Mouse (Mus musculus) bone marrow, adult 2 months (tissue): ENCODE measurements around the gene Wdhd1.

Experiments used
- CTCF ChIP-seq: fragments of 200-500 bp; IDR thresholded peaks from 2 replicates; pipeline ENCODE4 v1.5.1; 2011; ENCODE audit warnings: low read length, control low read depth; ENCODE audit not compliant: control insufficient read depth, insufficient read depth
- POLR2A ChIP-seq: fragments of 200-500 bp; IDR thresholded peaks from 2 replicates; pipeline ENCODE4 v1.6.1; 2011; ENCODE audit warnings: low read depth, mild to moderate bottlenecking, control low read depth, low read length, borderline replicate concordance; ENCODE audit not compliant: control insufficient read depth

- no peak for TF ChIP-seq CTCF
- TF ChIP-seq POLR2A = no peak
Observed at GRCm38 (mm10) chr14:47208564-47209493, 67.8 kb downstream of the Wdhd1 start.
